Mouse (Mus musculus) hindbrain, embryonic 16.5 days (tissue): ENCODE results near the gene Emx2. TPM values are rescaled to one million over a fixed set of nuclear protein-coding genes. Genes with fewer than 3 reads are reported as not detected.

Experiments
- ATAC-seq: fragments of 200-750 bp; cut with Nextera tagmentation; 2 replicates; pipeline ENCODE4 v1.8.0; 2017; ENCODE audit warnings: moderate TSS enrichment, moderate library complexity
- H3K27ac ChIP-seq: fragments of 300-500 bp; sonication (generic); 2 replicates; pipeline ENCODE4 v1.5.1; 2014; ENCODE audit warnings: low read depth, mild to moderate bottlenecking, control low read depth, low read length, moderate library complexity
- H3K27me3 ChIP-seq: fragments of 300-500 bp; sonication (generic); replicated peaks from 2 replicates; pipeline ENCODE4 v1.6.1; 2014; ENCODE audit warnings: low read length; ENCODE audit not compliant: control insufficient read depth, insufficient read depth
- H3K36me3 ChIP-seq: fragments of 300-500 bp; sonication (generic); 2 replicates; pipeline ENCODE4 v1.6.1; 2014; ENCODE audit warnings: mild to moderate bottlenecking, low read length, moderate library complexity, mixed read lengths; ENCODE audit not compliant: control insufficient read depth, insufficient read depth
- H3K4me1 ChIP-seq: fragments of 300-500 bp; sonication (generic); 2 replicates; pipeline ENCODE4 v1.6.1; 2014; ENCODE audit warnings: low read depth, low read length; ENCODE audit not compliant: control insufficient read depth, insufficient read depth
- H3K4me2 ChIP-seq: fragments of 300-500 bp; sonication (generic); 2 replicates; pipeline ENCODE4 v1.6.1; 2014; ENCODE audit warnings: mild to moderate bottlenecking, low read length, control low read depth, moderate library complexity
- H3K4me3 ChIP-seq: fragments of 300-500 bp; sonication (generic); 2 replicates; pipeline ENCODE4 v1.5.1; 2014; ENCODE audit warnings: mild to moderate bottlenecking, low read length, control low read depth, moderate library complexity
- H3K9ac ChIP-seq: fragments of 300-500 bp; sonication (generic); 2 replicates; pipeline ENCODE4 v1.6.1; 2014; ENCODE audit warnings: low read depth, mild to moderate bottlenecking, control low read depth, low read length, moderate library complexity
- H3K9me3 ChIP-seq: fragments of 300-500 bp; sonication (generic); 2 replicates; pipeline ENCODE4 v1.6.1; 2014; ENCODE audit warnings: mild to moderate bottlenecking, low read length, moderate library complexity; ENCODE audit not compliant: control insufficient read depth
- WGBS: fragments of 180-500 bp; shearing (Covaris S2); extraction: QIAGEN DNeasy Blood & Tissue Kit; methylation state at CpG from one replicate; pipeline ENCODE4 v1.1.7; 2014; 5-methylcytosine and 5-hydroxymethylcytosine counted together
- polyA plus RNA-seq: library from polyadenylated mRNA; unstranded; fragments of >200 nt; fragmentation: Nextera tagmentation; extraction: Ambion mirVana; gene quantifications from 2 replicates; pipeline ENCODE4 v1.2.1, GENCODE M21; 2015

The Emx2 gene
- 0.95 TPM in 1 of 2 replicates, not detected in the other for polyA plus RNA-seq

DNA sequence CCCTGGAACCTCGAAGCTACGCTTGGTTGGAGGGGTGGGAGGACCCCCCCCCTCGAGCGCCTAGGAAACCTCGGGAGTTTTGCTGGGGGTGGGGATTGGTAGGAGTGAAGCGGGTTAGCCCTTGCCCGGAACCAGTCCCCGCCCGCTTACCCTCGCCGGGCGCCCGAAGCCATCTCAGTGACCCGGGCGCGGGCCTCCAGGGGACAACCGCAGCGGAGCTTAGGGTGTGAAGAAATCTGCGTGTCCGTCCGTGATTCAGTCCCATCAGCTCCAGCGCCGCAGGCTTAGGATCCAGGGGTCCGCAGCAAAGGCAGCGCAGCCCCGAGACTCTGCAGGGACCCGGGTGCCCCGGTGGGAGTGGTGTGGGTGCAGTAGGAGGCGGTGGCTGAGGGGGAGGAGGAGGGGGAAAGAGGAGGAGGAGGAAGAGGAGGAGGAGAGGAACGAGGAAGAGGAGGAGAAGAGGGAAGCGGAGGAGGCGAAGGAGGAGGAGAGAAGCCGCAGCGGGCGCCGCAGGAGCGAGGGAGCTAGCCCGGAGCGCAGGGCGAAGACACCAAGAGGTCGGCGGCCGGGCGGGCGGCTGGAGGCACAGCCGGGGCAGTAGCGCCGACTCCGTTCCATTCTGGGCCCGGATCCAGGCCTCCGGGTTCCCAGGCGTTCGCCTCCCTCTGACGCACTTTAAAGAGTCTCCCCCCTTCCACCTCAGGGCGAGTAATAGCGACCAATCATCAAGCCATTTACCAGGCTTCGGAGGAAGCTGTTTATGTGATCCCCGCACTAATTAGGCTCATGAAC is at the start of gene Emx2:
Gene Emx2 (plus strand): TSS at position 422 of the 792 bp plus-strand sequence.
- WGBS = 1% methylated on average over 58 of the region's 58 CpGs
- ATAC-seq = peak; percentile 43; the same call in 1 of the 2 replicates
- peaks cover 11% of the 10 kb centered on the region for H3K4me1 ChIP-seq
- peak within 1 kb of the TSS; percentile 33 for H3K4me3 ChIP-seq
- H3K36me3 ChIP-seq = no peaks in the 10 kb centered on the region
- H3K9ac ChIP-seq = peak within 1 kb of the TSS; percentile 9; the same call in 1 of the 2 replicates
- H3K27ac ChIP-seq = no peak within 1 kb of the TSS
- H3K4me2 ChIP-seq = peak within 1 kb of the TSS; percentile 42
- H3K9me3 ChIP-seq = no peaks in the 10 kb centered on the region
- peaks cover 72% of the 10 kb centered on the region for H3K27me3 ChIP-seq

DNA sequence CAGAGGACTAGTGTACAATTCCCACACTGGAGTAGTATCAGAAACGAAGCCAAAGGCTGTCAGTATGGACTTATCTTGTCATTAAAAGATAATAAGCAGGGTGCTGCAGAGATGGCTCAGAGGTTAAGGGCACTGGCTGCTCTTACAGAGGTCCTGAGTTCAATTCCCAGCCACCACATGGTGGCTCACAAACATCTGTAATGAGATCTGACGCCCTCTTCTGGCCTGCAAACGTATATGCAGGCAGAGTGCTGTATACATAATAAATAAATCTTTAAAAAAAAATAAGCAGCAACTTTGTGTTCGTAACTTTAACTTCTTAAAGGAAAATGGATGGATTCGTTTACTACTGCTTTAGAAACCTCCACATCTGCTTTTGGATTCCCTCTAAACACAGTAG is 44.0 kb upstream of the Emx2 start:
- H3K9ac ChIP-seq = no peak overlapping the region
- no peaks in the 10 kb centered on the region; the same call in 1 of the 2 replicates for H3K27me3 ChIP-seq
- no peak overlapping the region for H3K4me3 ChIP-seq
- no peak overlapping the region for H3K4me2 ChIP-seq
- H3K4me1 ChIP-seq = peaks cover 2% of the 10 kb centered on the region; the same call in 1 of the 2 replicates
- 59% methylated on average over 5 of the region's 5 CpGs for WGBS
- H3K9me3 ChIP-seq = no peaks in the 10 kb centered on the region
- H3K27ac ChIP-seq = no peak overlapping the region
- ATAC-seq = no peak
- H3K36me3 ChIP-seq = no peaks in the 10 kb centered on the region

DNA sequence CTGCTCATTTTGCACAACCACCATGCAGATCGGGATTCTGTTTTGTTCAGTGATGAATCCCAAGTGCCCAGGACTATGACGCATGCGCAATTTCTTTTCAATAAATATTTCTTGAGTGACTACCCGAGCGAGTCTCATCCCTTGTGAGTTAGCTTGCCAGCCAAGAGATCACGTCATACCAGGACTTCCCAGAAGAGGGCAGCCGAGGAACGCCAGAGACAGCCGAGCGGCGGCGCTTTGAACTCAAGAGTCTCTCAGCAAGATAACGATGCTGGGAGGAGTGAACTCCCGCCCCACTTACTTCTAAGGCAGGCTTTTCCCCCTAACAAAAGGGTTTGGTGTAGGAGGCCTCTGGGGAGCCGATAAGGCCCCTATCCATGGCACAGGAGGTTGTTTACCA is 40.1 kb upstream of the Emx2 start:
- peak overlapping the region; percentile 52 for H3K4me2 ChIP-seq

DNA sequence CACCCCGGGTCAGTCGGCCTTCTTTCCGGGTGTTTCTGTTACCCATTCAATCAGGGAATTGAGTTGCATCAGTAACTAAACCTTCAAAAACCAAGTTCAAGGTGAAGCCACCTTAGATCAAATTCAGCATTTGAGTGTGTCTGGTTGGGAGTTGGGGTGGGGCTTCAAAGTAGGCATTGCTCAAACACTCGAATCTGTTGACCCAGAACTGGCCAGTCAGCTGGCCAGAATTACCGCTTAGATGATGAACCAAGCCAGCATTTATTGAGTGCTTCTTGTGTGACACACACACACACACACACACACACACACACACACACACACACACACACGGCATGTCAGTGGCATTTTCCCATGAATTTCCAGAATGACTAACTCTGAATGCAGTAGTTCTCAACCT is 39.5 kb upstream of the Emx2 start:
- no peak overlapping the region for H3K9ac ChIP-seq
- H3K27me3 ChIP-seq = no peaks in the 10 kb centered on the region; the same call in none of the 2 replicates
- H3K4me3 ChIP-seq = no peak overlapping the region
- H3K9me3 ChIP-seq = no peaks in the 10 kb centered on the region
- WGBS = 75% methylated on average over 6 of the region's 6 CpGs
- no peak for ATAC-seq
- H3K27ac ChIP-seq = no peak overlapping the region
- no peak overlapping the region for H3K4me2 ChIP-seq
- H3K36me3 ChIP-seq = no peaks in the 10 kb centered on the region
- peaks cover 2% of the 10 kb centered on the region; the same call in 1 of the 2 replicates for H3K4me1 ChIP-seq

More for the DNA sequence above, 40.1 kb upstream of the Emx2 start:
- peak; percentile 79 for ATAC-seq
- Histone ChIP-seq H3K9me3 (no peaks in the 10 kb centered on the region), H3K27ac (no peak overlapping the region), H3K4me1 (peaks cover 2% of the 10 kb centered on the region; the same call in 1 of the 2 replicates), H3K9ac (no peak overlapping the region), H3K36me3 (no peaks in the 10 kb centered on the region), H3K27me3 (no peaks in the 10 kb centered on the region; the same call in none of the 2 replicates), H3K4me3 (peak overlapping the region; percentile 24)
- 1% methylated on average over 15 of the region's 15 CpGs for WGBS

DNA sequence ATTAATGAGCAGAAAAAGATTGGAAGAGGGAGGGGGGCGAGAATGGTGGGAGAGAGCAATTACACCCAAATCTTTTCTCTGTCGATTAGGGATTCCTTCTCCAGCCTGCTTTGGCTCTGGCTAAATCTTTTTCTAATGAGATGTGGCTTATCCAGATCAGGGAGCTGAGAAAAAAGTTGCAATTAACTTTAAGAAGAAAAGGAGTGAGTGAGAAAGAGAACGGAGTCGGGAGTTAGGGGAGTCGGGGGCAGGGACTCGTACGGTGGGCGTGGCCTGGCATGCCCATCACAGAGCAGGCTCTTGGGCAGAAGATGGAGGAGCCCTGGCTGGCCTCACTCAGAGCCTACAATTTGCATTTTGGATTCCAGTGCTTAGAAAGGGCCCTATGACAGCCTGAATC is 35.8 kb upstream of the Emx2 start:
- H3K4me3 ChIP-seq = no peak overlapping the region
- no peaks in the 10 kb centered on the region for H3K9me3 ChIP-seq
- ATAC-seq = no peak; the same call in 1 of the 2 replicates
- H3K9ac ChIP-seq = no peak overlapping the region
- H3K36me3 ChIP-seq = no peaks in the 10 kb centered on the region
- no peaks in the 10 kb centered on the region; the same call in none of the 2 replicates for H3K27me3 ChIP-seq
- peak overlapping the region; percentile 11; the same call in 1 of the 2 replicates for H3K4me2 ChIP-seq
- 5% methylated on average over 8 of the region's 8 CpGs for WGBS
- no peak overlapping the region for H3K27ac ChIP-seq
- H3K4me1 ChIP-seq = peaks cover 2% of the 10 kb centered on the region; the same call in 1 of the 2 replicates

DNA sequence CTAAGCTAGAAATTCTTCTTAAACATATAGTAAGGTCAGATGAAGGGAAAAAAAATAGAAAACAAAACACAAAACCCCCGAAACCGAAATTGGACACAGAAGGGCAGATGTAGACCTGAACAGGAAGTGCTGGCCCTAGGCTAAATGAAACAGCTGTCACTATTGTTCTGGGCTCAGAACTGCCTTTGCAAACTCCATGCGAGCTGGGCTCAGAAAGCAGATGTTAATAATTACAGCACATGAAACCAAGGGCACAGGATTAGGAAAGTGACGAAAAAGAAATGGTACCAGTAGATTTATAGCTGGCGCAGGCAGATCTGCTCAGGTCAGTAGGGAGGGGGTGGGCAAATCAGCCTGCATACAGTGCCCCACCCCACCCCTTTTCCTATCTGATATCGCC is 34.5 kb upstream of the Emx2 start:
- no peak overlapping the region for H3K9ac ChIP-seq
- no peak overlapping the region for H3K4me2 ChIP-seq
- no peaks in the 10 kb centered on the region; the same call in 1 of the 2 replicates for H3K9me3 ChIP-seq
- no peak for ATAC-seq
- no peak overlapping the region for H3K27ac ChIP-seq
- H3K27me3 ChIP-seq = no peaks in the 10 kb centered on the region; the same call in none of the 2 replicates
- H3K4me3 ChIP-seq = no peak overlapping the region
- no peaks in the 10 kb centered on the region for H3K4me1 ChIP-seq
- WGBS = 54% methylated on average over 6 of the region's 6 CpGs
- no peaks in the 10 kb centered on the region for H3K36me3 ChIP-seq

DNA sequence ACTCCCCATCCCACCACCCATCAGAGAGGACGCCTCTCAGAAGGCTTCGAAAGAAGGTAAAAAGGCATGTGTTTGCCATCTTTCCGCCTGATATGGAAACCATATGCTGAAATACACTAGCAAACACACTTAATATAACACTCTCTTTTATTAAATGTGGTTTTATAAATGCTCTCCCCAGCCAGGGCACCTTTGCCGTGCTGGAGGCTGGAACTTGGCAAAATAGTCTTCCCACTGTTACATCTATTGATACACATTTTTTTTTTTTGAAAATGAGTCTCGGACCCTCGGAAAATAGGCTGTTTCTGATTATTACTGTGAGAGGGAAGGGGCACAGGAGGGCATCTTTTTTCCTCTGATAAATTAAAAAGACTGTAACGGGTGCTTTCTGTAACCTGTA is 33.2 kb upstream of the Emx2 start:
- no peak for ATAC-seq
- no peak overlapping the region for H3K4me3 ChIP-seq
- H3K27ac ChIP-seq = no peak overlapping the region
- H3K9me3 ChIP-seq = no peaks in the 10 kb centered on the region; the same call in 1 of the 2 replicates
- no peak overlapping the region for H3K9ac ChIP-seq
- no peaks in the 10 kb centered on the region for H3K36me3 ChIP-seq
- H3K27me3 ChIP-seq = no peaks in the 10 kb centered on the region; the same call in 1 of the 2 replicates
- H3K4me2 ChIP-seq = no peak overlapping the region
- 76% methylated on average over 7 of the region's 7 CpGs for WGBS
- no peaks in the 10 kb centered on the region for H3K4me1 ChIP-seq

DNA sequence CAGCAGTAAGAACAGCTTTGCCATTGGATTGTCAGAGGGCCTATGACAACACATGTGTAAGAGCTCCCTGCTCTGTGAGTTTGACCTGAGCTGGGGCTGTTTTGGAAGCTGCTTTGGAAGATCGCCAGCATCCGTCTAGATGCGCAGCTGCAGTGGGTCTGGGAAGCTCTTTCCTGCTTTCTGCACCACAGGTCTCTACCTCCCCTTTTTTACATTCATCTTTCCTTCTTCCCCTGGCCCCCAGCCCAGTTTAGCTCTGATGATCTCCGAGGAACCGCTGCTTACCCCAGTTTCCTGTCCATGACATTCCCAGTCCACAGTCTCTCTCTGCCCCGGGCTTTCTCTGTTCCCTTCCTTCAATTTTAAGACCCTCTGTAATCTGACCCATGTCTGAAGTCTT is 25.9 kb upstream of the Emx2 start:
- no peak overlapping the region for H3K9ac ChIP-seq
- no peaks in the 10 kb centered on the region for H3K4me1 ChIP-seq
- no peak overlapping the region for H3K27ac ChIP-seq
- ATAC-seq = no peak
- no peaks in the 10 kb centered on the region for H3K27me3 ChIP-seq
- no peak overlapping the region for H3K4me2 ChIP-seq
- H3K4me3 ChIP-seq = no peak overlapping the region
- no peaks in the 10 kb centered on the region for H3K36me3 ChIP-seq
- no peaks in the 10 kb centered on the region; the same call in 1 of the 2 replicates for H3K9me3 ChIP-seq
- 45% methylated on average over 6 of the region's 6 CpGs for WGBS

DNA sequence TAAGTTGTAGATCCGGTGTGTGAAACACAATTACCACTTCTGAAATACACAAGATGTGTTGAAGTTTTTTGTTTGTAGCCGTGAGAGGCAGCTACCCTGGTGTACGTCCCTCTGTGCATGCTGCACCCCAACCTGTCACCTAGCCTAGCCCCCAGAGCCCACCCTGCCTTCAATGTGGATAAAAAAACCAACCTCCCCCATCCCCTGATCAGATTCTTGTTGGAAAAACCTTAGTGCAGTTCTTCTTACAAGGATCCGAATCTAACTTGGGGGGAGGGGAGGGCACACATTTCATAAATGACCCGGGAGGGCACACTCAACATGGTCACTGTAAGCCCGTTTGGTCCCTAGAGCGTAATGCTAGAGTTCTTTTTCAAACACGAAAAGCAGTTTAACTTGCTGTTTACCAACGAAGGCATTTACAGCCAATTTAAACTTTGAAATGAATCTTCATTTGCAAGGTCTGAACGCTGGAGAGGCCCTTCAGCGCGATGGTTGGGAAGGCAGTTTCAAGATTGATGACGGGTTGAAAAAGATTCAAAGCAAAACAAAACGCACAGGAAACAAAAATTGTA is 7.5 kb upstream of the Emx2 start:
- Histone ChIP-seq H3K4me3 (no peak overlapping the region; the same call in 1 of the 2 replicates), H3K27me3 (peaks cover 66% of the 10 kb centered on the region), H3K27ac (no peak overlapping the region), H3K9me3 (no peaks in the 10 kb centered on the region), H3K4me1 (peaks cover 9% of the 10 kb centered on the region), H3K4me2 (no peak overlapping the region; the same call in 1 of the 2 replicates), H3K9ac (no peak overlapping the region), H3K36me3 (no peaks in the 10 kb centered on the region)
- 7% methylated on average over 14 of the region's 14 CpGs for WGBS
- ATAC-seq = no peak
